27 mouse cellular contexts compared by ENCODE assay signal in the genomic region with DNA sequence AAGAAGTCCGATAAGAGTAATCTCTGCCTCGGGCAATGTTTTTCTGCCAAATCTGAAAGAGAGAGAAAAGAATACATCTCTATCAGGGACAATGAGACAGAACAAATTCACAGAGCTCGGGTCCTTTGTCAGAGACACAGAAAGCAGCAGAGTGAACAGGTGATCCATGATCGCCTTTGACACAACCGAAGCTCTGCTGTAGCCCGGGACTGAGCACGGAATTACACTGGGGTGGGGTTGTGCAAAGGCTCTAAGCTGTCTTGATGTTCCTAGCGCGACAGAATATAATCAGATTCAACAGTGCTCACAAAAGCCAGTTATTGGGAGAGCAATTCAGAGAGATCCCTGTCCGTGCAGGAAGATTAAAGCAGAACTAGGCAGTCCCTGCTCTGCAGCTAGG. TPM values are rescaled to one million over a fixed set of nuclear protein-coding genes. Genes with fewer than 3 reads are reported as not detected.
DNase-seq lines count a peak whose midpoint lies in the region; ATAC-seq lines count a peak whose summit lies in the region.
"Had no signal": no experiment of that assay in that cellular context is flagged by ENCODE, and none has a peak within 500 bp of the region (broad histone marks: within the 10 kb centered on the region; RNA-seq: fewer than 3 reads in every experiment).

No protein-coding gene starts in this region.

- no peak overlapping the region; the same call in 1 of the 2 replicates for H3K4me2 ChIP-seq in lung, embryonic 15.5 days
- peak overlapping the region; percentile 17; the same call in 1 of the 2 replicates for H3K4me2 ChIP-seq in midbrain, embryonic 13.5 days (replicated peaks)
- H3K4me2 ChIP-seq: forebrain, embryonic 15.5 days; hindbrain, embryonic 13.5 days; limb, embryonic 15.5 days; liver, embryonic 15.5 days; neural tube, embryonic 12.5 days had no signal

- no peak overlapping the region for H3K4me3 ChIP-seq in lung, embryonic 15.5 days
- H3K4me3 ChIP-seq in midbrain, embryonic 13.5 days (replicated peaks) = no peak overlapping the region
- H3K4me3 ChIP-seq: embryonic facial prominence, embryonic 10.5 days; forebrain, embryonic 15.5 days; heart, embryonic 10.5 days; hindbrain, embryonic 13.5 days; limb, embryonic 15.5 days; liver, embryonic 15.5 days; megakaryocyte, embryonic 14.5 days; neural tube, embryonic 12.5 days had no signal

- WGBS in lung, embryonic 15.5 days = 75% methylated on average over 10 of the region's 10 CpGs
- WGBS in midbrain, embryonic 13.5 days = 46% methylated on average over 10 of the region's 10 CpGs

- no peak for ATAC-seq in lung, embryonic 15.5 days (ENCODE audit: borderline replicate concordance, extremely low read depth, low FRiP score, low TSS enrichment)
- ATAC-seq in midbrain, embryonic 13.5 days = peak; percentile 68
- ATAC-seq: activated CD4-positive, CD25-positive, alpha-beta regulatory T cell, adult 4 months; forebrain, embryonic 15.5 days; inflammation-experienced regulatory T-cells, adult 6 months had no signal

- H3K9ac ChIP-seq in lung, embryonic 15.5 days = no peak overlapping the region
- no peak overlapping the region for H3K9ac ChIP-seq in midbrain, embryonic 13.5 days (replicated peaks)
- H3K9ac ChIP-seq: forebrain, embryonic 15.5 days; hindbrain, embryonic 13.5 days; limb, embryonic 15.5 days; liver, embryonic 15.5 days; neural tube, embryonic 12.5 days had no signal

- DNase-seq in lung, adult 18-20 months = no peak
- DNase-seq in R1 (ENCODE audit: low read depth, low spot score) = peak; percentile 39
- DNase-seq in retina, postnatal 1 day = peak; percentile 32
- DNase-seq in cerebellum, postnatal 10 days = no peak
- DNase-seq in frontal cortex, postnatal 14 days (ENCODE audit: low spot score in 2 of 2) = no peak
- DNase-seq: adrenal gland, postnatal 25 days; B cell, adult 2 months; cerebellum, adult 11 months; cerebellum, adult 9-11 months; gastrocnemius, postnatal 10 days; kidney, adult 8-10 months; kidney, postnatal 10 days; left cerebral cortex, postnatal 4 days; thymus, postnatal 14 days had no signal

- H3K36me3 ChIP-seq in lung, embryonic 15.5 days = no peaks in the 10 kb centered on the region
- no peaks in the 10 kb centered on the region for H3K36me3 ChIP-seq in midbrain, embryonic 13.5 days
- H3K36me3 ChIP-seq: embryonic facial prominence, embryonic 10.5 days; forebrain, embryonic 15.5 days; heart, embryonic 10.5 days; hindbrain, embryonic 13.5 days; limb, embryonic 15.5 days; liver, embryonic 15.5 days; neural tube, embryonic 12.5 days had no signal

- H3K9me3 ChIP-seq in lung, embryonic 15.5 days = no peaks in the 10 kb centered on the region
- no peaks in the 10 kb centered on the region for H3K9me3 ChIP-seq in midbrain, embryonic 13.5 days
- H3K9me3 ChIP-seq: embryonic facial prominence, embryonic 10.5 days; forebrain, embryonic 15.5 days; heart, embryonic 10.5 days; hindbrain, embryonic 13.5 days; limb, embryonic 15.5 days; liver, embryonic 15.5 days; neural tube, embryonic 12.5 days had no signal

- H3K27me3 ChIP-seq in lung, embryonic 15.5 days = no peaks in the 10 kb centered on the region
- H3K27me3 ChIP-seq in midbrain, embryonic 13.5 days = no peaks in the 10 kb centered on the region
- H3K27me3 ChIP-seq: CH12.LX; forebrain, embryonic 15.5 days; hindbrain, embryonic 13.5 days; limb, embryonic 15.5 days; liver, embryonic 15.5 days; megakaryocyte, embryonic 14.5 days; neural tube, embryonic 12.5 days had no signal

- peaks cover 16% of the 10 kb centered on the region for H3K4me1 ChIP-seq in lung, embryonic 15.5 days
- H3K4me1 ChIP-seq in midbrain, embryonic 13.5 days (replicated peaks) = peaks cover 4% of the 10 kb centered on the region; the same call in 1 of the 2 replicates
- H3K4me1 ChIP-seq: embryonic facial prominence, embryonic 10.5 days; hindbrain, embryonic 13.5 days; limb, embryonic 15.5 days; liver, embryonic 15.5 days; megakaryocyte, embryonic 14.5 days; neural tube, embryonic 12.5 days had no signal

- peak overlapping the region; percentile 65 for H3K27ac ChIP-seq in lung, embryonic 15.5 days
- peak overlapping the region; percentile 36 for H3K27ac ChIP-seq in midbrain, embryonic 13.5 days
- H3K27ac ChIP-seq: embryonic facial prominence, embryonic 10.5 days; forebrain, embryonic 15.5 days; heart, embryonic 10.5 days; hindbrain, embryonic 13.5 days; limb, embryonic 15.5 days; liver, embryonic 15.5 days; neural tube, embryonic 12.5 days had no signal

RNA-seq across cellular contexts. Expression of gene Arhgdib, which starts 59.0 kb away (rescaled TPM):
- 69.8 and 82.9 TPM in 2 replicates for polyA plus RNA-seq in lung, embryonic 15.5 days (2015; fragmentation: Nextera tagmentation; extraction: Ambion mirVana)
- polyA plus RNA-seq in midbrain, embryonic 13.5 days (2015; fragmentation: Nextera tagmentation; extraction: Ambion mirVana) = 12.0 and 13.0 TPM in 2 replicates

Comparison
In these comparisons a context has a peak if more than half of its experiments do, and no peak if none do; other contexts are left out.
1. DNase-seq: peak in R1 (single experiment) and retina, postnatal 1 day (single experiment); none in lung, adult 18-20 months (0 of 2), cerebellum, postnatal 10 days (0 of 2) and frontal cortex, postnatal 14 days (0 of 2).